Mouse (Mus musculus): Measurements from ENCODE around the gene Npr2. TPM values are rescaled to one million over a fixed set of nuclear protein-coding genes. Genes with fewer than 3 reads are reported as not detected.
A peak's percentile ranks its signal among the peaks of the same experiment; 100 is the strongest.

Npr2 gene
- polyA plus RNA-seq, 1 experiment from 2014 or later: 9.3 TPM

DNA sequence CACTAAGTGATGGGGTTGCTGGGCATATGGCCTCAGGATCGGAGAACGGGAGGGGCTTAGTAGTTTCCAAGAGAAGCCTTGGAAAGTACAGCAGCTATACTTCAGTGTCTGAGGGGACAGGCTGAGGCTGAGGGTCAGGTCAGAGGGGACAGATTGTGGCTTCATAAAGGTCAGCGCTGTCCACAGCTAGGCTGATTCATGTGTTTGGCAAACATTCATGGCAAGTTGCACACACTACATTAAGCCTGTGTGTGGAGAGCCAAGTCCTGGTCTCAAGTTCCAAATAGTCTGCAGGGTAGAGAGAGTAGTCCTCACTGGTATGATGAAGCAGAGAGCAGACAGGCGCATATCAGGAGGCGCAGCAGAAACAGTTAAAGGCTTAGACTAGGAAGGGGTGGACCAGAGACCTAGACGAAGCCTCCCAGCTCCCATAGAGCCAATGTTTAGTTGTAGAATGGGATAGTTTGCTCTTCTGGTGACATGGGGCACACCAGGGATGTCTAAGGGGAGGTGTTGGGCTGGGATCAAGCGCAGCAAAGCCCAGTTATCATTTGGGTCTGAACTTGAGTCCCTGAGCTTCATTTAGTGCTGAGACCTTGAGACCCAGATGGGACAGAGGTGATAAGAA lies 47.8 kb downstream of the Npr2 start:
- Histone ChIP-seq H3K4me3 (replicated peaks) (no peak overlapping the region), H3K9me3 (no peaks in the 10 kb centered on the region), H3K27me3 (replicated peaks) (no peaks in the 10 kb centered on the region), H3K9ac (no peak overlapping the region), H3K27ac (no peak overlapping the region), H3K36me3 (peaks cover 13% of the 10 kb centered on the region), H3K4me1 (no peaks in the 10 kb centered on the region), H3K4me2 (no peak overlapping the region)
- no peak for ATAC-seq (ENCODE audit: insufficient read depth, low FRiP score, low read depth)
- 78% methylated on average over 7 of the region's 7 CpGs for WGBS

DNA sequence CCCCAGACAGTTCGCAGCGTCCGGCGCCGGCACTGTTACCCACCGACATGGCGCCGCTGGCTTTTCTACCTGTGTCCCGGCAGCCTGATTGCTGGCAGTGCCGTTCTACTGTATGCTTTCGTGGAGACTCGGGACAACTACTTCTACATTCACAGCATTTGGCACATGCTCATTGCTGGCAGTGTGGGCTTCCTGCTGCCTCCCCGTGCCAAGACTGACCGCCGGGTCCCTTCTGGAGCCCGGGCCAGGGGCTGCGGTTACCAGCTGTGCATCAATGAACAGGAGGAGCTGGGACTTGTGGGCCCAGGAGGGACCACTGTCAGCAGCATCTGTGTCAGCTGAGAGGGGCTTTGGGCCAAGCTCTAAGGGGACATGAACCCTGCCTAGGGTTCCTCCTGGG lies 58.3 kb downstream of the Npr2 start:
- no peaks in the 10 kb centered on the region for H3K27me3 ChIP-seq (replicated peaks)
- H3K4me1 ChIP-seq: no peaks in the 10 kb centered on the region
- no peak overlapping the region for H3K9ac ChIP-seq
- ATAC-seq (ENCODE audit: insufficient read depth, low FRiP score, low read depth): no peak
- H3K36me3 ChIP-seq: 0 out of 2 replicates have a peak, but pooled peaks cover 4% of the 10 kb centered on the region
- H3K4me2 ChIP-seq: no peak overlapping the region
- 93% methylated on average over 17 of the region's 17 CpGs for WGBS
- H3K4me3 ChIP-seq (replicated peaks): no peak overlapping the region
- no peak overlapping the region for H3K27ac ChIP-seq
- no peaks in the 10 kb centered on the region for H3K9me3 ChIP-seq

DNA sequence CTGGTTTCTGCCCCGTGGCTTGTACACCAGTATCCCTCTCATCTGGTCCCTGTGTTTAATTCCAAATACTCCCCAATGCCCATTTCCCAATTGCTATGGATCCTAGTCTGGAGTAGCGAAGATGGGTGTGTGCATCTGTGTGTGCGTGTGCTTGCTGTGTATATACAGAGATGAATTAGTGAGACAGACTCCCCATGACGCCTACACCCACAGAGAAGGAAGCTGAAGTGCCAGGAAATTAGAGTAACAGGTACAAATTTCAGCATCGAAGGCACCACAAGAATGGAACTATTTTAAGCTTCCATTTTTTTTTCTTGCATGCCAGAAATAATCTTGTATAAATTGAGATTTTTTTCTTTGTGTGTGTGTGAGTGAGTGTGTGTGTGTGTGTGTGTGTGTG lies 59.3 kb downstream of the Npr2 start:
- no peak overlapping the region for H3K4me3 ChIP-seq (replicated peaks)
- 69% methylated on average over 5 of the region's 5 CpGs for WGBS
- ATAC-seq (ENCODE audit: insufficient read depth, low FRiP score, low read depth): no peak
- H3K4me2 ChIP-seq: no peak overlapping the region
- H3K9me3 ChIP-seq: no peaks in the 10 kb centered on the region
- H3K27me3 ChIP-seq (replicated peaks): no peaks in the 10 kb centered on the region
- H3K36me3 ChIP-seq: no peaks in the 10 kb centered on the region
- H3K4me1 ChIP-seq: no peaks in the 10 kb centered on the region
- no peak overlapping the region for H3K9ac ChIP-seq
- no peak overlapping the region for H3K27ac ChIP-seq

DNA sequence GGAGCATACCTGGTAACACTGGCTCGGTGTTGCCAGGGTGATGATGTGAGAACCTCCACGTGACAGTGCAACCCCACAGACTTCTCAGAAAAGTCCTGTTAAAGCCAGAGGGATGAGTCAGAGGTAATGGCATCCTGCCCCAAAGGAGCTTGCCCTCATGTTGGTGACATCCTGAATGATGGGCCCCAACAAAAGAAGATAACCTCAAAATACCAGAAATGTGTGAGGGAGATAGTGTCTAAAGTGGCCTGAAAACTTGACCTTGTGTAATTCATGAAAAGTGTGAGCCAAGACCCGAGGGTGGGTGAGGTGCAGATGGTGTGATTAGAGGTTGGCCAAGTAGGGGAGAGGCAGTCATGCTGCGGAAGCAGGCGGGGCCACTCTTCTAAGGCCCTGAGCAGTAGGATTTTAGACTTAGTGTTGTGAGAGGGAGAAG lies 62.1 kb downstream of the Npr2 start:
- no peak for ATAC-seq (ENCODE audit: insufficient read depth, low FRiP score, low read depth)
- Histone ChIP-seq H3K9ac (no peak overlapping the region), H3K27me3 (replicated peaks) (no peaks in the 10 kb centered on the region), H3K9me3 (no peaks in the 10 kb centered on the region), H3K4me2 (no peak overlapping the region), H3K4me1 (no peaks in the 10 kb centered on the region), H3K4me3 (replicated peaks) (no peak overlapping the region), H3K27ac (no peak overlapping the region; the same call in 1 of the 2 replicates), H3K36me3 (no peaks in the 10 kb centered on the region)
- WGBS: 60% methylated on average over 5 of the region's 5 CpGs

DNA sequence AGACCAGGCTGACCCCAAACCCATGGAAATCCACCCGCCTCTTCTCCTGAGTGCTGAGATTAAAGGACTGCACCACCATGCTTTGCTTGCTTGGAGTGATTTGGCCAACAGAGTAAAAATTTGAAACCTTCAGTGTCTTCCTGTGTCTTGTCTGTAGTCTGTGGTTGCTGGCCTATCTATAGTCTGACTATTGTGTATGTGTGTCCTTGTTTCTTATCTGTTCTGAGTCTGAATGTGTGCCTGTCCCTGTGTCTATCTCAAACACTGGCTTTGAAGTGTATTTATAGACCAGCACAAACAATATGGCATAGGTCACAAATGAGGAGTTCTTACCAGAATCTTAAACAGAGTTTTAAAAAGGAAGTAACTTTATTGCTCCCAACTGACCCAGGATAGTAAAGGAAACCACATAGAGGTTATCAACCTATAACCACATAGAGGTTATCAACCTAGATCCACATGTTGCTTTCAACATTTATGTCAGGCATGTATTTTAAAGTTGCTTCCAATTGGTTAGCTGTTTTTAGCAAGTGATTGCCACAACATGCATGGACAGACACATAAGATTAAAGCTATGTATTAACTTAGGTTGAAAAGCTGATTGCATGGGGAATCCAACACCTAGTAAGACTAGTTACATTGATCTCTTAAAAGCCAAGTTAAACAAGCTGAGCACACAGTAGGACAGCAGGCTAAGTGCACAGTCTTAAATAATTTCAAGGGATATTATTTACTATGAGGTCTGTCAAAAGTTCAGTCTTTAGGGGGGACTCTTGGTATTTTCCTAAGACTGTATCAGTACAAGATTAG lies 62.9 kb downstream of the Npr2 start:
- ATAC-seq (ENCODE audit: insufficient read depth, low FRiP score, low read depth): no peak
- Histone ChIP-seq H3K4me3 (replicated peaks) (no peak overlapping the region), H3K4me1 (no peaks in the 10 kb centered on the region), H3K36me3 (no peaks in the 10 kb centered on the region), H3K9me3 (no peaks in the 10 kb centered on the region), H3K27me3 (replicated peaks) (no peaks in the 10 kb centered on the region), H3K4me2 (no peak overlapping the region), H3K27ac (no peak overlapping the region; the same call in 1 of the 2 replicates), H3K9ac (no peak overlapping the region)
- 71% methylated on average over 1 of the region's 1 CpGs for WGBS

DNA sequence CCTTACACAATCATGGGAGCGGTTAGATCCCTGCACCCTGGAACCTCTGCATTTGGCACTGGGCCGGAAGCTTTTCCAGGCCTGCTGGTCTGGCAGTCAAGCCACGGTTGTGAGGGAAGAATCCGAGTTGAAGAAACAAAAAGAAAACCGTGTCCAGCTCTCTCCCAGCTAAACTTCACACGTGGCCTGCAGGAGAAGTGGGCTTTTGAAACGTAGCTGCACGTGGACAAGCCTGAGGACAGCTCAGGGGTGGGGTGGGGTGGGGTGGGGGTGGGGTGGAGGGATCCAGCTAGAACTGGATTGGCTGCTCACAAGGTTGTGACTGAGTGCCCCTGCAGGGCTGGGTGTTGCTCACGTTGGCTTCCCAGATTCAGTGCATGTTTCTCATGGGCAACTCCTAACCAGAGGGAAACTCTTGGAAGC lies 63.5 kb downstream of the Npr2 start:
- ATAC-seq (ENCODE audit: insufficient read depth, low FRiP score, low read depth): peak; percentile 57; the same call in 1 of the 2 replicates
- no peaks in the 10 kb centered on the region for H3K27me3 ChIP-seq (replicated peaks)
- H3K27ac ChIP-seq: no peak overlapping the region
- H3K4me3 ChIP-seq (replicated peaks): no peak overlapping the region
- H3K36me3 ChIP-seq: no peaks in the 10 kb centered on the region
- no peak overlapping the region for H3K9ac ChIP-seq
- no peaks in the 10 kb centered on the region for H3K9me3 ChIP-seq
- WGBS: 25% methylated on average over 9 of the region's 9 CpGs
- no peak overlapping the region for H3K4me2 ChIP-seq
- no peaks in the 10 kb centered on the region for H3K4me1 ChIP-seq

DNA sequence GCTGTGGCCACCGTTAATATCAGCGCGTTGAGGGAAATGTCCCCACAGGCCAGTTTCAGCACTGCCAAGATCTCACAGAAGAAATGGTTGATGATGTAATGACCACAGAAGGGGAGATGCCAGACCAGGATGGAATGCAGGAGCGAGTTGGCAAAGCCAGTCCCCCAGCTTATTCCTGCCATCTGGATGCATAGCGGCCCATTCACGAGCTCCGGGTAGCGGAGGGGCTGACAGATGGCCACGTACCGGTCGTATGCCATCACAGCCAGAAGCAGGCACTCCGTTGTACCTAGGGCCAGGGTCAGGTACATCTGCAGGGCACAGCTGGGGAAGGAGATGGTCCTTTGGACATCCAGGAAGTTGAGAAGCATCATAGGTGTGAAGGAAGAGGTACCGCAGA lies 64.8 kb downstream of the Npr2 start:
- ATAC-seq (ENCODE audit: insufficient read depth, low FRiP score, low read depth): no peak
- WGBS: 92% methylated on average over 13 of the region's 13 CpGs
- Histone ChIP-seq H3K36me3 (no peaks in the 10 kb centered on the region), H3K4me1 (no peaks in the 10 kb centered on the region), H3K9me3 (no peaks in the 10 kb centered on the region), H3K9ac (no peak overlapping the region), H3K4me3 (replicated peaks) (no peak overlapping the region), H3K27ac (no peak overlapping the region), H3K27me3 (replicated peaks) (no peaks in the 10 kb centered on the region), H3K4me2 (no peak overlapping the region)

DNA sequence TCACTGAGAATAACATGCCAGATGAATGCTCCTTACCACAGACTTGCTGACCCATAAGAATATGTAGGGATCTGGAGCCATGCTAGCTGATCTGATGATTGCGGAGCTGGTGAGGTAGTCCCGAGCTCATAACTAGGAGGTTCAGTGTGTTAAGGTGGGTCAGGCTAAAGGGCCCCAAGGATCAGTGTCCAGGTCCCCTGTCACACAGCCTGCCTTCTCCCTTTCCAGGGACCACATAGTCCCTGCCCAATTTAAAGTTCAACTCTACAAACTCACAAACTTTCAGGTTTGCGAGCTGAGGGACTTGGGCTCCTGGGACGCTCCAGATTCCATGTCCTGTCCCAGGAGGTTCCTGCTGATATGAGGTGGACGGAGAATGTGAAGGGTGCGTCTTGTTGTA lies 69.0 kb downstream of the Npr2 start, which contains the start of gene Olfr70:
Gene Olfr70 (minus strand): TSS at position 101 of the 400 bp plus-strand sequence.
- H3K4me2 ChIP-seq: no peak within 1 kb of the TSS
- H3K9me3 ChIP-seq: no peaks in the 10 kb centered on the region
- H3K4me1 ChIP-seq: no peaks in the 10 kb centered on the region
- 80% methylated on average over 6 of the region's 6 CpGs for WGBS
- no peak within 1 kb of the TSS for H3K9ac ChIP-seq
- H3K36me3 ChIP-seq: no peaks in the 10 kb centered on the region
- no peaks in the 10 kb centered on the region for H3K27me3 ChIP-seq (replicated peaks)
- no peak for ATAC-seq (ENCODE audit: insufficient read depth, low FRiP score, low read depth)
- no peak within 1 kb of the TSS for H3K4me3 ChIP-seq (replicated peaks)
- H3K27ac ChIP-seq: no peak within 1 kb of the TSS

Small RNAs within 50 kb of the gene (microRNA-seq; reads per million reads assigned to microRNA genes)
- gene Gm25262: not detected

Other genes with a start within 250 kb of the Npr2 start
- 16.3 and 17.2 TPM in 2 replicates for gene Rusc2, start 250.0 kb upstream of the Npr2 start, polyA plus RNA-seq (2015; fragmentation: Nextera tagmentation; extraction: Ambion mirVana)
- 0.22 TPM in 1 of 2 replicates, not detected in the other for gene Fam166b, start 202.8 kb upstream of the Npr2 start, polyA plus RNA-seq (2015; fragmentation: Nextera tagmentation; extraction: Ambion mirVana)
- gene Tesk1, start 190.0 kb upstream of the Npr2 start, polyA plus RNA-seq (2015; fragmentation: Nextera tagmentation; extraction: Ambion mirVana): 6.2 and 7.4 TPM in 2 replicates
- gene Cd72, start 177.3 kb upstream of the Npr2 start, polyA plus RNA-seq (2015; fragmentation: Nextera tagmentation; extraction: Ambion mirVana): 3.3 and 5.2 TPM in 2 replicates
- not detected in 2 replicates for gene Sit1, start 148.2 kb upstream of the Npr2 start, polyA plus RNA-seq (2015; fragmentation: Nextera tagmentation; extraction: Ambion mirVana)
- gene Ccdc107, start 139.0 kb upstream of the Npr2 start, polyA plus RNA-seq (2015; fragmentation: Nextera tagmentation; extraction: Ambion mirVana): 104 and 105 TPM in 2 replicates
- gene Arhgef39, start 132.2 kb upstream of the Npr2 start, polyA plus RNA-seq (2015; fragmentation: Nextera tagmentation; extraction: Ambion mirVana): 44.5 and 52.0 TPM in 2 replicates
- gene Car9, start 125.0 kb upstream of the Npr2 start, polyA plus RNA-seq (2015; fragmentation: Nextera tagmentation; extraction: Ambion mirVana): 30.9 and 45.8 TPM in 2 replicates
- 795 and 837 TPM in 2 replicates for gene Tpm2, start 108.2 kb upstream of the Npr2 start, polyA plus RNA-seq (2015; fragmentation: Nextera tagmentation; extraction: Ambion mirVana)
- 69.4 and 70.8 TPM in 2 replicates for gene Creb3, start 69.6 kb upstream of the Npr2 start, polyA plus RNA-seq (2015; fragmentation: Nextera tagmentation; extraction: Ambion mirVana)
- gene Tln1, start 69.2 kb upstream of the Npr2 start, polyA plus RNA-seq (2015; fragmentation: Nextera tagmentation; extraction: Ambion mirVana): 76.9 and 81.1 TPM in 2 replicates
- gene Rgp1, start 53.2 kb upstream of the Npr2 start, polyA plus RNA-seq (2015; fragmentation: Nextera tagmentation; extraction: Ambion mirVana): 24.5 and 30.8 TPM in 2 replicates
- gene Gba2, start 53.1 kb upstream of the Npr2 start, polyA plus RNA-seq (2015; fragmentation: Nextera tagmentation; extraction: Ambion mirVana): 15.6 and 16.1 TPM in 2 replicates
- 0.85 and 1.8 TPM in 2 replicates for gene Msmp, start 47.4 kb upstream of the Npr2 start, polyA plus RNA-seq (2015; fragmentation: Nextera tagmentation; extraction: Ambion mirVana)
- gene Spag8, start 21.7 kb downstream of the Npr2 start, polyA plus RNA-seq (2015; fragmentation: Nextera tagmentation; extraction: Ambion mirVana): 0.80 and 1.0 TPM in 2 replicates
- 108 and 116 TPM in 2 replicates for gene Hint2, start 24.5 kb downstream of the Npr2 start, polyA plus RNA-seq (2015; fragmentation: Nextera tagmentation; extraction: Ambion mirVana)
- 4.0 and 4.6 TPM in 2 replicates for gene Tmem8b, start 37.0 kb downstream of the Npr2 start, polyA plus RNA-seq (2015; fragmentation: Nextera tagmentation; extraction: Ambion mirVana)
- 2.5 and 4.1 TPM in 2 replicates for gene Fam221b, start 37.2 kb downstream of the Npr2 start, polyA plus RNA-seq (2015; fragmentation: Nextera tagmentation; extraction: Ambion mirVana)
- gene Olfr70, start 68.9 kb downstream of the Npr2 start, polyA plus RNA-seq (2015; fragmentation: Nextera tagmentation; extraction: Ambion mirVana): not detected in 2 replicates
- not detected in 2 replicates for gene Olfr71, start 78.3 kb downstream of the Npr2 start, polyA plus RNA-seq (2015; fragmentation: Nextera tagmentation; extraction: Ambion mirVana)
- gene Hrct1, start 95.3 kb downstream of the Npr2 start, polyA plus RNA-seq (2015; fragmentation: Nextera tagmentation; extraction: Ambion mirVana): 0.67 and 0.87 TPM in 2 replicates
- gene Spaar, start 98.1 kb downstream of the Npr2 start, polyA plus RNA-seq (2015; fragmentation: Nextera tagmentation; extraction: Ambion mirVana): 0.09 and 0.18 TPM in 2 replicates
- gene Olfr159, start 139.1 kb downstream of the Npr2 start, polyA plus RNA-seq (2015; fragmentation: Nextera tagmentation; extraction: Ambion mirVana): not detected in 2 replicates
- not detected in 2 replicates for gene Olfr156, start 192.0 kb downstream of the Npr2 start, polyA plus RNA-seq (2015; fragmentation: Nextera tagmentation; extraction: Ambion mirVana)
- not detected in 2 replicates for gene Olfr157, start 208.3 kb downstream of the Npr2 start, polyA plus RNA-seq (2015; fragmentation: Nextera tagmentation; extraction: Ambion mirVana)
- not detected in 2 replicates for gene Olfr155, start 219.6 kb downstream of the Npr2 start, polyA plus RNA-seq (2015; fragmentation: Nextera tagmentation; extraction: Ambion mirVana)
- gene Reck, start 243.6 kb downstream of the Npr2 start, polyA plus RNA-seq (2015; fragmentation: Nextera tagmentation; extraction: Ambion mirVana): 21.8 and 22.4 TPM in 2 replicates

Data from stomach, embryonic 15.5 days (tissue).